Mouse (Mus musculus) stomach, embryonic 16.5 days (tissue): Measurements from ENCODE around the gene Rilp. TPM values are rescaled to one million over a fixed set of nuclear protein-coding genes. Genes with fewer than 3 reads are reported as not detected.

ENCODE experiments used
- ATAC-seq: fragments of 200-750 bp; cut with Nextera tagmentation; 2 replicates; pipeline ENCODE4 v1.8.0; 2017; ENCODE audit warnings: moderate number of reproducible peaks, moderate TSS enrichment; ENCODE audit not compliant: insufficient read depth, low FRiP score
- H3K27ac ChIP-seq: fragments of 300-500 bp; sonication (generic); 2 replicates; pipeline ENCODE4 v1.5.1; 2014; ENCODE audit warnings: low read length
- H3K27me3 ChIP-seq: fragments of 300-500 bp; sonication (generic); 2 replicates; pipeline ENCODE4 v1.6.1; 2014; ENCODE audit warnings: low read length, control low read depth, mixed read lengths; ENCODE audit not compliant: control insufficient read depth, insufficient read depth
- H3K36me3 ChIP-seq: fragments of 300-500 bp; sonication (generic); 2 replicates; pipeline ENCODE4 v1.6.1; 2014; ENCODE audit warnings: low read length; ENCODE audit not compliant: control insufficient read depth, insufficient read depth
- H3K4me1 ChIP-seq: fragments of 300-500 bp; sonication (generic); 2 replicates; pipeline ENCODE4 v1.6.1; 2014; ENCODE audit warnings: low read length, control low read depth, mixed read lengths; ENCODE audit not compliant: control insufficient read depth, insufficient read depth
- H3K4me2 ChIP-seq: fragments of 300-500 bp; sonication (generic); 2 replicates; pipeline ENCODE4 v1.6.1; 2014; ENCODE audit warnings: low read depth, low read length, mixed read lengths
- H3K4me3 ChIP-seq: fragments of 300-500 bp; sonication (generic); replicated peaks from 2 replicates; pipeline ENCODE4 v1.5.1; 2014; ENCODE audit warnings: mild to moderate bottlenecking, low read length
- H3K9ac ChIP-seq: fragments of 300-500 bp; sonication (generic); 2 replicates; pipeline ENCODE4 v1.6.1; 2014; ENCODE audit warnings: low read length
- H3K9me3 ChIP-seq: fragments of 300-500 bp; sonication (generic); replicated peaks from 2 replicates; pipeline ENCODE4 v1.6.1; 2016; ENCODE audit warnings: low read length, control low read depth; ENCODE audit not compliant: control insufficient read depth
- WGBS: fragments of 180-500 bp; shearing (Covaris S2); extraction: QIAGEN DNeasy Blood & Tissue Kit; methylation state at CpG from one replicate; pipeline ENCODE4 v1.1.7; 2014; 5-methylcytosine and 5-hydroxymethylcytosine counted together
- microRNA counts: library from miRNA; unstranded; fragments of <30 nt; microRNA quantifications from one replicate; lab custom pipeline; 2016
- microRNA-seq: library from miRNA; unstranded; fragments of <30 nt; microRNA quantifications from one replicate; pipeline ENCODE4, GENCODE M21; 2016
- polyA plus RNA-seq: library from polyadenylated mRNA; unstranded; fragments of >200 nt; fragmentation: Nextera tagmentation; extraction: Ambion mirVana; gene quantifications from 2 replicates; pipeline ENCODE4 v1.2.1, GENCODE M21; 2015

Rilp gene
- polyA plus RNA-seq, 1 experiment from 2014 or later: 1.7 TPM

GRCm38 (mm10) chr11:75559870-75560504 is 50.1 kb downstream of the Rilp start:
- Histone ChIP-seq H3K4me2 (no peak overlapping the region), H3K9me3 (no peaks in the 10 kb centered on the region), H3K4me1 (peaks cover 10% of the 10 kb centered on the region), H3K9ac (no peak overlapping the region), H3K4me3 (no peak overlapping the region), H3K27ac (no peak overlapping the region), H3K36me3 (no peaks in the 10 kb centered on the region), H3K27me3 (no peaks in the 10 kb centered on the region)
- WGBS: 85% methylated on average over 8 of the region's 8 CpGs
- ATAC-seq: no peak

GRCm38 (mm10) chr11:75560530-75561409 is 50.9 kb downstream of the Rilp start:
- no peak overlapping the region for H3K4me3 ChIP-seq
- H3K27ac ChIP-seq: no peak overlapping the region
- 77% methylated on average over 14 of the region's 14 CpGs for WGBS
- H3K9ac ChIP-seq: no peak overlapping the region
- H3K9me3 ChIP-seq: no peaks in the 10 kb centered on the region
- no peaks in the 10 kb centered on the region for H3K27me3 ChIP-seq
- ATAC-seq: peak; percentile 46; the same call in 1 of the 2 replicates
- H3K4me1 ChIP-seq: peaks cover 10% of the 10 kb centered on the region
- no peak overlapping the region for H3K4me2 ChIP-seq
- H3K36me3 ChIP-seq: no peaks in the 10 kb centered on the region

DNA sequence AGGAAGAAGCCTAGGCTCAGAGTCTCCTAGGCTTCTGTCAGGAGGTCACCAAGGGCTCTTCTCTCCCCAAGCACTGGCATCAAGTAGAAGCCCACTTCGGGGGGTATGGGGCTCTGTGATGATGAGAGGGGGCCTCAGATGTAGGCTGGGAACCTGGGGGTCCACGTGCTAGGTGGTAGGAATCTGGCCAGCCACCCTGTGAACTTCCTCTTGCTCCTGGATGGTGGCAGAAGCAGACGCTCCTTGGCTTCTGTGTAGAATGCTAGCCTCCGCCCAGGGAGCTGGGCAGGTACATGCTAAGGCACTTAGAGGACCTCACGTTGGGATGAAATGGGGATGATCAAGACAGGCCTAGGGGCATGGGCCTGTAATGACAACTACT is 51.5 kb downstream of the Rilp start:
- Histone ChIP-seq H3K9ac (no peak overlapping the region), H3K9me3 (no peaks in the 10 kb centered on the region), H3K4me1 (peaks cover 10% of the 10 kb centered on the region), H3K36me3 (no peaks in the 10 kb centered on the region), H3K4me3 (no peak overlapping the region), H3K27ac (no peak overlapping the region), H3K4me2 (no peak overlapping the region), H3K27me3 (no peaks in the 10 kb centered on the region)
- ATAC-seq: no peak
- WGBS: 84% methylated on average over 5 of the region's 5 CpGs

MicroRNAs within 50 kb of the gene (microRNA counts, 519-probe panel; counts per million panel counts)
- 3,817 counts per million, percentile 89 among the panel's probes with 10 or more counts for microRNA mmu-miR-22 (lab: Ali Mortazavi, UCI)

Small RNAs within 50 kb of the gene (microRNA-seq; reads per million reads assigned to microRNA genes)
- gene Mir22 (4,425 reads per million, percentile 90 among the genes with 10 or more reads in this experiment), gene Mir3971 (not detected)

Other genes starting within 250 kb of the Rilp start
- gene Rpa1, start 161.8 kb upstream of the Rilp start, polyA plus RNA-seq: 111 and 112 TPM in 2 replicates
- 8.1 and 9.8 TPM in 2 replicates for gene Smyd4, start 161.7 kb upstream of the Rilp start, polyA plus RNA-seq
- 60.2 and 72.8 TPM in 2 replicates for gene Serpinf1, start 87.4 kb upstream of the Rilp start, polyA plus RNA-seq
- 65.3 and 68.3 TPM in 2 replicates for gene Serpinf2, start 70.5 kb upstream of the Rilp start, polyA plus RNA-seq
- gene Wdr81, start 55.4 kb upstream of the Rilp start, polyA plus RNA-seq: 6.8 and 7.0 TPM in 2 replicates
- 22.7 and 22.9 TPM in 2 replicates for gene Tlcd2, start 48.4 kb upstream of the Rilp start, polyA plus RNA-seq
- gene Prpf8, start 23.3 kb upstream of the Rilp start, polyA plus RNA-seq: 42.4 and 43.8 TPM in 2 replicates
- 6.2 and 6.7 TPM in 2 replicates for gene Scarf1, start 3.4 kb downstream of the Rilp start, polyA plus RNA-seq
- gene Slc43a2, start 21.6 kb downstream of the Rilp start, polyA plus RNA-seq: 4.1 and 5.0 TPM in 2 replicates
- gene Pitpna, start 78.0 kb downstream of the Rilp start, polyA plus RNA-seq: 59.1 and 63.1 TPM in 2 replicates
- gene Inpp5k, start 120.9 kb downstream of the Rilp start, polyA plus RNA-seq: 20.6 and 24.2 TPM in 2 replicates
- 70.5 and 74.3 TPM in 2 replicates for gene Myo1c, start 140.4 kb downstream of the Rilp start, polyA plus RNA-seq
- gene Crk, start 169.2 kb downstream of the Rilp start, polyA plus RNA-seq: 106 and 107 TPM in 2 replicates
- gene Ywhae, start 222.8 kb downstream of the Rilp start, polyA plus RNA-seq: 684 and 689 TPM in 2 replicates